ENCODE assay signal across 10 mouse cellular contexts in genomic region chr4:45815542-45815941, GRCm38 (mm10). TPM values are rescaled to one million over a fixed set of nuclear protein-coding genes. Genes with fewer than 3 reads are reported as not detected.
DNase-seq lines count a peak whose midpoint lies in the region; ATAC-seq and TF ChIP-seq lines count a peak whose summit lies in the region.
"Had no signal": no experiment of that assay in that cellular context is flagged by ENCODE, and none has a peak within 500 bp of the region (broad histone marks: within the 10 kb centered on the region; RNA-seq: fewer than 3 reads in every experiment).

No protein-coding gene starts in this region.

- no peak overlapping the region for H3K4me3 ChIP-seq in limb, embryonic 11.5 days (ENCODE audit: low read depth, low read length)
- H3K4me3 ChIP-seq in limb, embryonic 10.5 days = no peak overlapping the region
- H3K4me3 ChIP-seq in bone marrow macrophage, adult 2 months (ENCODE audit: insufficient read depth, low read length) = no peak overlapping the region
- no peak overlapping the region for H3K4me3 ChIP-seq in forebrain, embryonic 12.5 days (replicated peaks)
- H3K4me3 ChIP-seq in midbrain, postnatal 0 days (ENCODE audit: low read depth, low read length) = no peak overlapping the region
- H3K4me3 ChIP-seq: erythroblast, embryonic 14.5 days; liver, embryonic 13.5 days had no signal

- H3K27me3 ChIP-seq in limb, embryonic 11.5 days (ENCODE audit: control insufficient read depth, insufficient read depth, low read length) = no peaks in the 10 kb centered on the region
- peaks cover 5% of the 10 kb centered on the region; the same call in 1 of the 2 replicates for H3K27me3 ChIP-seq in limb, embryonic 10.5 days (ENCODE audit: low read depth, poor library complexity, severe bottlenecking)
- H3K27me3 ChIP-seq in forebrain, embryonic 12.5 days = 0 out of 2 replicates have a peak, but pooled peaks cover 3% of the 10 kb centered on the region
- H3K27me3 ChIP-seq in midbrain, postnatal 0 days (ENCODE audit: insufficient read depth, low read length) = no peaks in the 10 kb centered on the region

- peak; percentile 56 for DNase-seq in limb, embryonic 11.5 days (ENCODE audit: low spot score)
- no peak for DNase-seq in limb, embryonic 10.5 days (ENCODE audit: low spot score)
- peak; percentile 28 for DNase-seq in MN1 (ENCODE audit: low spot score)
- peak; percentile 75 to 78 for DNase-seq in kidney, postnatal 4 days
- DNase-seq in midbrain, postnatal 0 days (ENCODE audit: low spot score) = peak; percentile 63
- DNase-seq in adipocyte (ENCODE audit: low spot score) = no peak
- DNase-seq: liver, embryonic 13.5 days had no signal

- TF ChIP-seq POLR2A in bone marrow macrophage, adult 2 months (IDR thresholded peaks at IDR 0.05; ENCODE audit: borderline replicate concordance, low read depth, low read length) = no peak

- H3K4me2 ChIP-seq in limb, embryonic 11.5 days (ENCODE audit: low read depth, severe bottlenecking) = no peak overlapping the region
- H3K4me2 ChIP-seq in forebrain, embryonic 12.5 days = no peak overlapping the region
- H3K4me2 ChIP-seq in midbrain, postnatal 0 days (ENCODE audit: low read depth, low read length, poor library complexity, severe bottlenecking) = no peak overlapping the region
- H3K4me2 ChIP-seq: liver, embryonic 13.5 days had no signal

- no peak overlapping the region for H3K9ac ChIP-seq in limb, embryonic 11.5 days (ENCODE audit: low read length)
- H3K9ac ChIP-seq in forebrain, embryonic 12.5 days = no peak overlapping the region
- H3K9ac ChIP-seq in midbrain, postnatal 0 days (replicated peaks; ENCODE audit: low read length, poor library complexity, severe bottlenecking) = no peak overlapping the region
- H3K9ac ChIP-seq: liver, embryonic 13.5 days had no signal

- H3K9me3 ChIP-seq in limb, embryonic 11.5 days (ENCODE audit: control insufficient read depth, low read length) = no peaks in the 10 kb centered on the region
- H3K9me3 ChIP-seq in limb, embryonic 10.5 days (replicated peaks) = no peaks in the 10 kb centered on the region
- no peaks in the 10 kb centered on the region for H3K9me3 ChIP-seq in forebrain, embryonic 12.5 days
- H3K9me3 ChIP-seq in midbrain, postnatal 0 days (ENCODE audit: low read length) = no peaks in the 10 kb centered on the region
- H3K9me3 ChIP-seq: liver, embryonic 13.5 days had no signal

- ATAC-seq in limb, embryonic 11.5 days (ENCODE audit: insufficient number of reproducible peaks, low FRiP score, low TSS enrichment, low read depth) = no peak
- ATAC-seq in forebrain, embryonic 12.5 days (ENCODE audit: low FRiP score) = no peak
- no peak for ATAC-seq in midbrain, postnatal 0 days (ENCODE audit: low FRiP score)

- peaks cover 8% of the 10 kb centered on the region for H3K4me1 ChIP-seq in limb, embryonic 11.5 days (ENCODE audit: control insufficient read depth, insufficient read depth, low read length)
- peaks cover 30% of the 10 kb centered on the region for H3K4me1 ChIP-seq in limb, embryonic 10.5 days
- H3K4me1 ChIP-seq in bone marrow macrophage, adult 2 months (ENCODE audit: control insufficient read depth, insufficient read depth, low read length) = peaks cover 2% of the 10 kb centered on the region; the same call in 1 of the 2 replicates
- H3K4me1 ChIP-seq in forebrain, embryonic 12.5 days = peaks cover 49% of the 10 kb centered on the region
- peaks cover 12% of the 10 kb centered on the region for H3K4me1 ChIP-seq in midbrain, postnatal 0 days (ENCODE audit: insufficient read depth, low read length)

- peak; percentile 65 for TF ChIP-seq CTCF in bone marrow macrophage, adult 2 months (IDR thresholded peaks at IDR 0.05; ENCODE audit: low read depth, low read length)
- TF ChIP-seq CTCF in midbrain, postnatal 0 days (IDR thresholded peaks at IDR 0.05) = peak; percentile 75

- H3K36me3 ChIP-seq in limb, embryonic 11.5 days (ENCODE audit: control insufficient read depth, insufficient read depth, low read length) = no peaks in the 10 kb centered on the region
- H3K36me3 ChIP-seq in limb, embryonic 10.5 days = no peaks in the 10 kb centered on the region
- H3K36me3 ChIP-seq in forebrain, embryonic 12.5 days (replicated peaks) = peaks cover 49% of the 10 kb centered on the region
- no peaks in the 10 kb centered on the region for H3K36me3 ChIP-seq in midbrain, postnatal 0 days (ENCODE audit: insufficient read depth, low read length)
- H3K36me3 ChIP-seq: liver, embryonic 13.5 days had no signal

- 48% methylated on average over 7 of the region's 7 CpGs for WGBS in limb, embryonic 11.5 days
- 56% methylated on average over 7 of the region's 7 CpGs for WGBS in limb, embryonic 10.5 days
- WGBS in forebrain, embryonic 12.5 days = 24% methylated on average over 7 of the region's 7 CpGs
- 22% methylated on average over 7 of the region's 7 CpGs for WGBS in midbrain, postnatal 0 days

- no peak overlapping the region for H3K27ac ChIP-seq in limb, embryonic 11.5 days (replicated peaks; ENCODE audit: low read depth, low read length)
- H3K27ac ChIP-seq in limb, embryonic 10.5 days = no peak overlapping the region
- no peak overlapping the region for H3K27ac ChIP-seq in bone marrow macrophage, adult 2 months (ENCODE audit: insufficient read depth, low read depth, low read length)
- H3K27ac ChIP-seq in forebrain, embryonic 12.5 days = peak overlapping the region; percentile 50; the same call in 1 of the 2 replicates
- H3K27ac ChIP-seq in midbrain, postnatal 0 days (ENCODE audit: low read depth, low read length) = no peak overlapping the region
- H3K27ac ChIP-seq: liver, embryonic 13.5 days had no signal

RNA-seq across cellular contexts. Expression of gene Igfbpl1, which starts 11.2 kb away (rescaled TPM):
- 0.52 and 0.67 TPM in 2 replicates for polyA plus RNA-seq in limb, embryonic 11.5 days (2014; fragmentation: Nextera tagmentation; extraction: Ambion mirVana)
- 0.28 and 0.48 TPM in 2 replicates for polyA plus RNA-seq in limb, embryonic 10.5 days (2016; fragmentation: Nextera tagmentation; extraction: Ambion mirVana)
- polyA plus RNA-seq in bone marrow macrophage, adult 2 months (2012; ENCODE audit: insufficient read depth, insufficient read length, missing spikeins) = not detected in 2 replicates
- 55.9 and 74.5 TPM in 2 replicates for polyA plus RNA-seq in forebrain, embryonic 12.5 days (2016; fragmentation: Nextera tagmentation; extraction: Ambion mirVana)
- total RNA-seq in midbrain, postnatal 0 days (2014; rRNA removed) = 36.5 and 51.6 TPM in 2 replicates
- 8.5 and 10.3 TPM in 2 replicates for polyA plus RNA-seq in midbrain, postnatal 0 days (2015; fragmentation: Nextera tagmentation; extraction: Ambion mirVana)
- polyA plus RNA-seq: erythroblast, embryonic 14.5 days had no signal

RNA-seq across cellular contexts. Expression of gene Aldh1b1, which starts 16.7 kb away (rescaled TPM):
- 0.58 and 0.99 TPM in 2 replicates for polyA plus RNA-seq in limb, embryonic 11.5 days (2014; fragmentation: Nextera tagmentation; extraction: Ambion mirVana)
- polyA plus RNA-seq in limb, embryonic 10.5 days (2016; fragmentation: Nextera tagmentation; extraction: Ambion mirVana) = 2.5 and 2.9 TPM in 2 replicates
- polyA plus RNA-seq in bone marrow macrophage, adult 2 months (2012; ENCODE audit: insufficient read depth, insufficient read length, missing spikeins) = 4.2 and 4.3 TPM in 2 replicates
- polyA plus RNA-seq in forebrain, embryonic 12.5 days (2016; fragmentation: Nextera tagmentation; extraction: Ambion mirVana) = 9.7 and 11.3 TPM in 2 replicates
- total RNA-seq in midbrain, postnatal 0 days (2014; rRNA removed) = 17.6 and 20.3 TPM in 2 replicates
- polyA plus RNA-seq in midbrain, postnatal 0 days (2015; fragmentation: Nextera tagmentation; extraction: Ambion mirVana) = 22.6 and 23.6 TPM in 2 replicates

RNA-seq across cellular contexts. Expression of gene Stra6l, which starts 32.9 kb away (rescaled TPM):
- polyA plus RNA-seq in limb, embryonic 11.5 days (2014; fragmentation: Nextera tagmentation; extraction: Ambion mirVana) = 2.8 and 3.1 TPM in 2 replicates
- 0.83 and 1.7 TPM in 2 replicates for polyA plus RNA-seq in limb, embryonic 10.5 days (2016; fragmentation: Nextera tagmentation; extraction: Ambion mirVana)
- 0.79 and 0.82 TPM in 2 replicates for polyA plus RNA-seq in bone marrow macrophage, adult 2 months (2012; ENCODE audit: insufficient read depth, insufficient read length, missing spikeins)
- polyA plus RNA-seq in forebrain, embryonic 12.5 days (2016; fragmentation: Nextera tagmentation; extraction: Ambion mirVana) = 0.65 and 1.2 TPM in 2 replicates
- total RNA-seq in midbrain, postnatal 0 days (2014; rRNA removed) = 0.71 and 1.4 TPM in 2 replicates
- 0.46 and 0.56 TPM in 2 replicates for polyA plus RNA-seq in midbrain, postnatal 0 days (2015; fragmentation: Nextera tagmentation; extraction: Ambion mirVana)
- polyA plus RNA-seq: erythroblast, embryonic 14.5 days had no signal

Comparison
In these comparisons a context has a peak if more than half of its experiments do, and no peak if none do; other contexts are left out.
1. DNase-seq: peak in limb, embryonic 11.5 days (single experiment), MN1 (single experiment), kidney, postnatal 4 days (2 of 2) and midbrain, postnatal 0 days (single experiment); none in limb, embryonic 10.5 days (single experiment) and adipocyte (single experiment).